Mouse (Mus musculus): ENCODE results near the gene Gm42688. TPM values are rescaled to one million over a fixed set of nuclear protein-coding genes. Genes with fewer than 3 reads are reported as not detected.
"Not testable (repeated sequence)": the region's sequence is repeated elsewhere in the genome, so short reads cannot be mapped to it uniquely, and the experiment has no call there.

Gm42688 gene
- polyA plus RNA-seq, 1 experiment: 4.2 TPM

DNA sequence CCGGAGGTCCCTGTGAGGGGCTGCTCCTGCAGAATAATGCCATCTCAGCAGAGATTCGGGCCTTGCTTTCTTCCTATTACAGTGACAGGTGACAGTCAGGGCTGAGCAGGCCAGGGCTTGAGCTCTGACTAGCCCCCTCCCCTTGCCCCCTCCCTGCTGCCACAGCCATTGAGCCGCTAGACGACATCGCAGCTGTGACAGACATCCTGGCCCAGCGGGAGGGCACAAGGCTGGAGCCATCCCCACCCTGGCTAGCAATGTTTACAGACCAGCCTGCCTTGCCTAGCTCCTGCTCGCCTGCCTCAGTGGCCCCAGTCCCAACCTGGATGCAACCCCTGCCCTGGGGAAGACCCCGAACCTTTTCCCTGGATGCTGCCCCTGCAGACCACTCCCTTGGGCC, 50.3 kb downstream of the Gm42688 start:
- no peaks in the 10 kb centered on the region for H3K27me3 ChIP-seq (ENCODE audit: control insufficient read depth, insufficient read depth, low read length)

DNA sequence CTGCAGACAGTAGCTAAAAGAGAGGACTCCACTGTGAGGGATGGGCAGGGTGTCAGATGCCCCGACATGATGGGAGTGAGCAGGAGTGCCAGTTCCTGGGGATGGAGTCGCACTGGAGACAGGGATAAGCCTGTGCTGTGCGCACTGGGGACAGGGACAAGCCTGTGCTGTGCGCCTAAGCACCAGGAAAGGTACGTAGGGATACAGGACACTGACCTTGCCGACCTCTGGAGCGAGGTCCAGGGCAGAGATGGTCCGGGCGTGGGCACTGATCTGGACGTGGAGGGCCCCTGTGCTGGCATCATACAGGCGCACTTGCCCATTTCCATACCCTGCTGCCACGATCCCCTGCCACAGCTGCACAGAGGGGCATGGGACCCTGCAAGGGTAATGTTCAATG, 51.6 kb downstream of the Gm42688 start:
- no peaks in the 10 kb centered on the region for H3K27me3 ChIP-seq (ENCODE audit: control insufficient read depth, insufficient read depth, low read length)
- WGBS: 74% methylated on average over 12 of the region's 12 CpGs
- peaks cover 9% of the 10 kb centered on the region; the same call in 1 of the 2 replicates for H3K4me1 ChIP-seq (ENCODE audit: control insufficient read depth, insufficient read depth, insufficient read length, low read length)
- no peak overlapping the region for H3K27ac ChIP-seq (ENCODE audit: insufficient read depth, low read depth, low read length)
- no peak overlapping the region for H3K4me3 ChIP-seq (ENCODE audit: low read depth, low read length)
- H3K36me3 ChIP-seq (ENCODE audit: control insufficient read depth, insufficient read depth, low read length): peaks cover 11% of the 10 kb centered on the region; the same call in 1 of the 2 replicates
- TF ChIP-seq POLR2A (IDR thresholded peaks at IDR 0.05; ENCODE audit: low read depth, low read length): no peak
- TF ChIP-seq CTCF (IDR thresholded peaks at IDR 0.05; ENCODE audit: extremely low read depth, insufficient read length, insufficient replicate concordance, low read depth, low read length): no peak

More for the DNA sequence above, 50.3 kb downstream of the Gm42688 start:
- 74% methylated on average over 8 of the region's 8 CpGs for WGBS
- Histone ChIP-seq H3K36me3 (ENCODE audit: control insufficient read depth, insufficient read depth, low read length) (peaks cover 23% of the 10 kb centered on the region; the same call in 1 of the 2 replicates), H3K27ac (ENCODE audit: insufficient read depth, low read depth, low read length) (no peak overlapping the region), H3K4me1 (ENCODE audit: control insufficient read depth, insufficient read depth, insufficient read length, low read length) (peaks cover 9% of the 10 kb centered on the region; the same call in 1 of the 2 replicates), H3K4me3 (ENCODE audit: low read depth, low read length) (no peak overlapping the region)
- TF ChIP-seq CTCF (IDR thresholded peaks at IDR 0.05; ENCODE audit: extremely low read depth, insufficient read length, insufficient replicate concordance, low read depth, low read length): no peak
- no peak for TF ChIP-seq POLR2A (IDR thresholded peaks at IDR 0.05; ENCODE audit: low read depth, low read length)

DNA sequence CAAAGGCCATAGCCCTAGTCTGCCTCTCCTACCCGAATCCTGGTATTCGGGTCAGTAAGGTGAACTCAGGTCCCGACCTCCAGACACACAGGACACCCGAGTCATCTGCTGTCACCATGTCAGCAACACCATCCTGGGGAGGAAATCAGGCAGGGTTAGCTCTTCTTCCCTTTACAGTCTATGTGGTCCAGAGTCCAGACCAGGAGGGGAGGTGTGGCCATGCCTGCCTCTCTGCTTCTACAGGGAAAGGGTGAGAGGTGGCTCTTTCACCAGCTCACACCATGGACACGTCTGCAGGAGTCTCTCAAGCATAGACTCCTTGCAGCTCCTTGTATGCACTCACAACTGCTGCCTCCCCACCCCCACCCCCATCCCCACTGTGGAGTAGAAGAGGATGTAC, 52.1 kb downstream of the Gm42688 start:
- TF ChIP-seq CTCF (IDR thresholded peaks at IDR 0.05; ENCODE audit: extremely low read depth, insufficient read length, insufficient replicate concordance, low read depth, low read length): no peak
- no peak for TF ChIP-seq POLR2A (IDR thresholded peaks at IDR 0.05; ENCODE audit: low read depth, low read length)
- Histone ChIP-seq H3K27me3 (ENCODE audit: control insufficient read depth, insufficient read depth, low read length) (no peaks in the 10 kb centered on the region), H3K27ac (ENCODE audit: insufficient read depth, low read depth, low read length) (no peak overlapping the region), H3K36me3 (ENCODE audit: control insufficient read depth, insufficient read depth, low read length) (peaks cover 8% of the 10 kb centered on the region; the same call in 1 of the 2 replicates), H3K4me3 (ENCODE audit: low read depth, low read length) (no peak overlapping the region), H3K4me1 (ENCODE audit: control insufficient read depth, insufficient read depth, insufficient read length, low read length) (peaks cover 9% of the 10 kb centered on the region; the same call in 1 of the 2 replicates)
- 44% methylated on average over 5 of the region's 5 CpGs for WGBS

DNA sequence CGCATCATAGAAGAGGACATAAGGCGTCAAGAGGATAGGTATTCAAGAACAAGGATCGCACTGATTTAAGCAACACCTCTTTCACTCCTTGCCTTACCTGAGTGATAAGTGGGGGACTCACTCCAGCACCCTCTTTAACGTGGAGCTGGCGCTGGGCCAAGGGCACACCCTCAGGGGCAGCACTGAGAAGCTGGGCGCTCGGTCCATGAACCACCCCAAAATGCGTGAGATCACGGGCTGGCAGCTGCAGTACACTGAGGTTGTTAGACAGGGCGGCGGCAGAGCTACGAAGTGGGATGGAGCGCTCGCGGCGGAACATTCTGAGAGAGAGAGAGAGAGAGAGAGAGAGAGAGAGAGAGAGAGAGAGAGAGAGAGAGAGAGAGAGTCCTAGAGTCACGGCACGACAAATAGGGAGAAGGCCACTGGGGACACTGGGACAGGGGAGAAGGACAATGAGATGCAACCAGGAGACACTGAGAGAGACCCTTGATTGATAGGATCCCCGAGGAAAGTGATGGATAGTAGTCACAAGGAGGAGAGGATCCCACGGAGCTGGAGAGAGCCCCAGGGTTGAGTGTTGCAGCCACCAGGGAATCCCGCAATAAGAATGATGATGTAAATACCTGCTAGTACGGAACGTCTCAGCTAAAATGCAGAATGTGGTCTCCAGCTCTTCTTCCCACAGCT, 54.3 kb downstream of the Gm42688 start:
- Histone ChIP-seq H3K27me3 (ENCODE audit: control insufficient read depth, insufficient read depth, low read length) (no peaks in the 10 kb centered on the region), H3K36me3 (ENCODE audit: control insufficient read depth, insufficient read depth, low read length) (peaks cover 1% of the 10 kb centered on the region; the same call in 1 of the 2 replicates), H3K4me3 (ENCODE audit: low read depth, low read length) (peak overlapping the region; percentile 69), H3K27ac (ENCODE audit: insufficient read depth, low read depth, low read length) (no peak overlapping the region), H3K4me1 (ENCODE audit: control insufficient read depth, insufficient read depth, insufficient read length, low read length) (peaks cover 9% of the 10 kb centered on the region; the same call in 1 of the 2 replicates)
- WGBS: 9% methylated on average over 23 of the region's 23 CpGs
- TF ChIP-seq CTCF (IDR thresholded peaks at IDR 0.05; ENCODE audit: extremely low read depth, insufficient read length, insufficient replicate concordance, low read depth, low read length): no peak

DNA sequence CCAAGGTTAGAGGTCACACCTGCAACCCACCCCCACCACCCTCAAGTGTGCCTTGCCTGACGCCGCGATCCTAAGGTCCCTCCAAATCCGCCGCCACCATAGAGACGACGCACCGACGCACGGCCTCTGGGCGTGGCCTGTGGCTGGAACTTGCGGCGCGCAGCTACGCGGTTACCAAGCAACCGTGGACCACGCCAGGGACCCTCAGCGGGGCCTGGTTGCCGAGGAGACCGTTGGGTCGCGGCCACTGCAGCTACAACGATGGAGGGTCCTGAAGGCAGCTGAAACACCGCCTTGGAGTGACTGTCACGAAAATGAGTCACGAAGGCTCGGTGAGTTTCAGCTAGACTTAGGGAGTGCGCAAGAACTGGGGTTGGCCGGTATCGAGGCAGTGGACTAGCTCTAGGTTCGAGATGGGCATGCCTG, 54.9 kb downstream of the Gm42688 start, which contains the start of the genes Wdr54 and 1700003E16Rik:
Gene Wdr54, minus strand, starts transcription at position 139 of the 426 bp plus-strand sequence.
Gene 1700003E16Rik, plus strand, starts transcription at position 146 of the 426 bp plus-strand sequence.
- WGBS: 1% methylated on average over 32 of the region's 32 CpGs
- H3K27me3 ChIP-seq (ENCODE audit: control insufficient read depth, insufficient read depth, low read length): no peaks in the 10 kb centered on the region
- peaks cover 9% of the 10 kb centered on the region; the same call in 1 of the 2 replicates for H3K4me1 ChIP-seq (ENCODE audit: control insufficient read depth, insufficient read depth, insufficient read length, low read length)
- TF ChIP-seq POLR2A (IDR thresholded peaks at IDR 0.05; ENCODE audit: low read depth, low read length) (no peak), CTCF (IDR thresholded peaks at IDR 0.05; ENCODE audit: extremely low read depth, insufficient read length, insufficient replicate concordance, low read depth, low read length) (no peak)
- H3K27ac ChIP-seq (ENCODE audit: insufficient read depth, low read depth, low read length): no peak within 1 kb of the TSS
- H3K36me3 ChIP-seq (ENCODE audit: control insufficient read depth, insufficient read depth, low read length): peaks cover under 1% of the 10 kb centered on the region; the same call in 1 of the 2 replicates
- H3K4me3 ChIP-seq (ENCODE audit: low read depth, low read length): peak within 1 kb of the TSS; percentile 69

DNA sequence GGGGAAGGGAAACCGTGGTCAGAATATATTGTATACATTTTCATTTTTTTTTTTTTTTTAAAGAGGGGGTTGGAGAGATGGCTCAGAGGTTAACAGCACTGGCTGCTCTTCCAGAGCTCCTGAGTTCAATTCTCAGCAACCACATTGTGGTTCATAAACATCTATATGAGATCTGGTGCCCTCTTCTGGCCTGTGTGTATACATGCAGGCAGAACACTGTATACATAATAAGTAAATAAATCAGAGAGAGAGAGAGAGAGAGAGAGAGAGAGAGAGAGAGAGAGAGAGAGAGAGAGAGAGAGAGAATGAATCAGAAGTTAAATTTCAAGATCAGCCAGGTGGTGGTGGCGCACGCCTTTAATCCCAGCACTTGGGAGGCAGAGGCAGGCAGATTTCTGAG, 58.0 kb downstream of the Gm42688 start:
- H3K27me3 ChIP-seq (ENCODE audit: control insufficient read depth, insufficient read depth, low read length); H3K4me1 ChIP-seq (ENCODE audit: control insufficient read depth, insufficient read depth, insufficient read length, low read length); H3K36me3 ChIP-seq (ENCODE audit: control insufficient read depth, insufficient read depth, low read length); H3K4me3 ChIP-seq (ENCODE audit: low read depth, low read length); H3K27ac ChIP-seq (ENCODE audit: insufficient read depth, low read depth, low read length): not testable (repeated sequence)
- 14% methylated on average over 3 of the region's 3 CpGs for WGBS

Other genes starting within 250 kb of the Gm42688 start
- gene Sema4f, start 161.8 kb upstream of the Gm42688 start, polyA plus RNA-seq (2012; rRNA removed): 0.29 and 0.34 TPM in 2 replicates
- 0.06 and 1.3 TPM in 2 replicates for gene M1ap, start 154.7 kb upstream of the Gm42688 start, polyA plus RNA-seq (2012; rRNA removed)
- gene Dok1, start 68.1 kb upstream of the Gm42688 start, polyA plus RNA-seq (2012; rRNA removed): 2.2 and 6.1 TPM in 2 replicates
- gene Loxl3, start 67.4 kb upstream of the Gm42688 start, polyA plus RNA-seq (2012; rRNA removed): 1.4 and 2.5 TPM in 2 replicates
- 392 and 694 TPM in 2 replicates for gene Aup1, start 47.1 kb upstream of the Gm42688 start, polyA plus RNA-seq (2012; rRNA removed)
- 15.0 and 24.3 TPM in 2 replicates for gene Htra2, start 46.3 kb upstream of the Gm42688 start, polyA plus RNA-seq (2012; rRNA removed)
- 22.1 and 48.6 TPM in 2 replicates for gene Dqx1, start 43.8 kb upstream of the Gm42688 start, polyA plus RNA-seq (2012; rRNA removed)
- 3.5 and 4.9 TPM in 2 replicates for gene Tlx2, start 31.3 kb upstream of the Gm42688 start, polyA plus RNA-seq (2012; rRNA removed)
- 6.4 and 9.9 TPM in 2 replicates for gene Pcgf1, start 23.7 kb upstream of the Gm42688 start, polyA plus RNA-seq (2012; rRNA removed)
- gene Lbx2, start 15.2 kb upstream of the Gm42688 start, polyA plus RNA-seq (2012; rRNA removed): 0.42 and 0.91 TPM in 2 replicates
- 4.9 and 7.5 TPM in 2 replicates for gene Ccdc142, start within 50 bp of the Gm42688 start, polyA plus RNA-seq (2012; rRNA removed)
- gene Mrpl53, start 7.4 kb downstream of the Gm42688 start, polyA plus RNA-seq (2012; rRNA removed): 73.8 and 82.0 TPM in 2 replicates
- gene Mogs, start 13.9 kb downstream of the Gm42688 start, polyA plus RNA-seq (2012; rRNA removed): 34.2 and 45.6 TPM in 2 replicates
- gene Wbp1, start 19.9 kb downstream of the Gm42688 start, polyA plus RNA-seq (2012; rRNA removed): 91.6 and 183 TPM in 2 replicates
- 30.3 and 70.3 TPM in 2 replicates for gene Ino80b, start 23.8 kb downstream of the Gm42688 start, polyA plus RNA-seq (2012; rRNA removed)
- gene Rtkn, start 33.8 kb downstream of the Gm42688 start, polyA plus RNA-seq (2012; rRNA removed): 47.3 and 179 TPM in 2 replicates
- 0.90 and 1.3 TPM in 2 replicates for gene Wdr54, start 54.8 kb downstream of the Gm42688 start, polyA plus RNA-seq (2012; rRNA removed)
- 0.09 TPM in 1 of 2 replicates, not detected in the other for gene 1700003E16Rik, start 54.8 kb downstream of the Gm42688 start, polyA plus RNA-seq (2012; rRNA removed)
- 77.1 and 168 TPM in 2 replicates for gene Dctn1, start 64.3 kb downstream of the Gm42688 start, polyA plus RNA-seq (2012; rRNA removed)
- gene Slc4a5, start 118.2 kb downstream of the Gm42688 start, polyA plus RNA-seq (2012; rRNA removed): 10.0 and 11.4 TPM in 2 replicates
- gene Mthfd2, start 224.3 kb downstream of the Gm42688 start, polyA plus RNA-seq (2012; rRNA removed): 2.8 and 3.3 TPM in 2 replicates
- 4.1 and 19.5 TPM in 2 replicates for gene Mob1a, start 224.4 kb downstream of the Gm42688 start, polyA plus RNA-seq (2012; rRNA removed)
- 4.4 and 7.3 TPM in 2 replicates for gene Bola3, start 247.5 kb downstream of the Gm42688 start, polyA plus RNA-seq (2012; rRNA removed)